In genomic region chr16:10989896-10990295, GRCm38 (mm10) we compare ENCODE assay signal across 14 mouse cellular contexts.
DNase-seq lines count a peak whose midpoint lies in the region; ATAC-seq and TF ChIP-seq lines count a peak whose summit lies in the region.
"Had no signal": no experiment of that assay in that cellular context is flagged by ENCODE, and none has a peak within 500 bp of the region (broad histone marks: within the 10 kb centered on the region; RNA-seq: fewer than 3 reads in every experiment).

No protein-coding gene starts in this region.

- H3K4me3 ChIP-seq in kidney, postnatal 0 days (replicated peaks; ENCODE audit: low read depth, low read length) = no peak overlapping the region
- H3K4me3 ChIP-seq in liver, postnatal 0 days (ENCODE audit: low read depth, low read length) = no peak overlapping the region
- H3K4me3 ChIP-seq: embryonic facial prominence, embryonic 15.5 days; midbrain, embryonic 15.5 days had no signal

- no peaks in the 10 kb centered on the region for H3K36me3 ChIP-seq in kidney, postnatal 0 days (ENCODE audit: insufficient read depth, low read length)
- peaks cover 6% of the 10 kb centered on the region; the same call in 1 of the 2 replicates for H3K36me3 ChIP-seq in liver, postnatal 0 days (replicated peaks; ENCODE audit: insufficient read depth, low read length)
- H3K36me3 ChIP-seq: midbrain, embryonic 15.5 days had no signal

- H3K9ac ChIP-seq in kidney, postnatal 0 days (ENCODE audit: low read depth, low read length) = no peak overlapping the region
- H3K9ac ChIP-seq in liver, postnatal 0 days (replicated peaks) = no peak overlapping the region
- H3K9ac ChIP-seq: embryonic facial prominence, embryonic 15.5 days; hindbrain, embryonic 14.5 days; midbrain, embryonic 15.5 days had no signal

- H3K27me3 ChIP-seq in kidney, postnatal 0 days (ENCODE audit: insufficient read depth, low read length) = no peaks in the 10 kb centered on the region
- no peaks in the 10 kb centered on the region for H3K27me3 ChIP-seq in liver, postnatal 0 days (ENCODE audit: insufficient read depth, low read length)
- H3K27me3 ChIP-seq: embryonic facial prominence, embryonic 15.5 days; midbrain, embryonic 15.5 days had no signal

- no peaks in the 10 kb centered on the region for H3K9me3 ChIP-seq in kidney, postnatal 0 days (replicated peaks; ENCODE audit: low read length)
- no peaks in the 10 kb centered on the region for H3K9me3 ChIP-seq in liver, postnatal 0 days (ENCODE audit: low read length)
- H3K9me3 ChIP-seq: embryonic facial prominence, embryonic 15.5 days had no signal

- H3K27ac ChIP-seq in kidney, postnatal 0 days = no peak overlapping the region
- peak overlapping the region; percentile 74 for H3K27ac ChIP-seq in liver, postnatal 0 days (ENCODE audit: low read depth)
- H3K27ac ChIP-seq: embryonic facial prominence, embryonic 15.5 days; hindbrain, embryonic 14.5 days; midbrain, embryonic 15.5 days had no signal

- peak; percentile 53; the same call in 1 of the 2 replicates for TF ChIP-seq CTCF in kidney, postnatal 0 days (IDR thresholded peaks at IDR 0.05; ENCODE audit: low read depth)
- peak; percentile 60 for TF ChIP-seq CTCF in liver, postnatal 0 days (IDR thresholded peaks at IDR 0.05; ENCODE audit: low read depth)

- no peak for ATAC-seq in kidney, postnatal 0 days (replicated peaks; ENCODE audit: low FRiP score, low read depth)
- no peak for ATAC-seq in liver, postnatal 0 days
- ATAC-seq: midbrain, embryonic 15.5 days had no signal

- peaks cover 19% of the 10 kb centered on the region for H3K4me1 ChIP-seq in kidney, postnatal 0 days (replicated peaks; ENCODE audit: insufficient read depth, low read length)
- H3K4me1 ChIP-seq in liver, postnatal 0 days (ENCODE audit: insufficient read depth) = peaks cover 41% of the 10 kb centered on the region

- H3K4me2 ChIP-seq in kidney, postnatal 0 days (ENCODE audit: low read length) = no peak overlapping the region
- peak overlapping the region; percentile 48 for H3K4me2 ChIP-seq in liver, postnatal 0 days (ENCODE audit: low read depth, low read length)
- H3K4me2 ChIP-seq: embryonic facial prominence, embryonic 15.5 days; hindbrain, embryonic 14.5 days; midbrain, embryonic 15.5 days had no signal

- no peak for DNase-seq in kidney, postnatal 0 days (ENCODE audit: low spot score)
- no peak for DNase-seq in kidney, adult 9 months
- DNase-seq in A20 (ENCODE audit: low read depth, low spot score) = peak; percentile 57
- peak; percentile 68 for DNase-seq in ES-CJ7 (ENCODE audit: low read depth, low spot score)
- peak; percentile 61 for DNase-seq in liver, postnatal 0 days
- DNase-seq in urinary bladder, postnatal 10 days (ENCODE audit: low spot score) = no peak
- DNase-seq in heart, adult 11 months = no peak
- DNase-seq: cerebellum, adult 8-10 months; gastrocnemius, postnatal 10 days; right cerebral cortex, adult 18-20 months; thymus, adult 18-20 months had no signal

- TF ChIP-seq EP300 in liver, postnatal 0 days (IDR thresholded peaks at IDR 0.05; ENCODE audit: low read depth) = no peak

- 93% methylated on average over 4 of the region's 4 CpGs for WGBS in kidney, postnatal 0 days
- 67% methylated on average over 4 of the region's 4 CpGs for WGBS in liver, postnatal 0 days (ENCODE audit: insufficient replicate concordance)

Comparison
In these comparisons a context has a peak if more than half of its experiments do, and no peak if none do; other contexts are left out.
1. DNase-seq: peak in A20 (single experiment), ES-CJ7 (single experiment) and liver, postnatal 0 days (single experiment); none in kidney, postnatal 0 days (single experiment), kidney, adult 9 months (single experiment), urinary bladder, postnatal 10 days (single experiment) and heart, adult 11 months (single experiment).